Mouse (Mus musculus) embryo, embryonic 11 days (tissue): ENCODE results near the gene Tigd4.

ENCODE experiments used
- DNase-seq: peaks from one replicate; pipeline ENCODE4 v3.0.0-alpha.2; 2015

Tigd4 gene

GRCm38 (mm10) chr3:84615050-84615855 is 21.9 kb downstream of the Tigd4 start:
- peak; percentile 68 for DNase-seq

- DNase-seq, result no peak
These were observed 22.5 kb downstream of the Tigd4 start for GRCm38 (mm10) chr3:84615856-84616225.

GRCm38 (mm10) chr3:84618627-84619026 is 25.3 kb downstream of the Tigd4 start:
- no peak for DNase-seq

- no peak for DNase-seq
These were observed 25.7 kb downstream of the Tigd4 start for GRCm38 (mm10) chr3:84619056-84619455.

GRCm38 (mm10) chr3:84619725-84620124 is 26.4 kb downstream of the Tigd4 start:
- DNase-seq, result no peak

- DNase-seq, result no peak
These were observed 28.7 kb downstream of the Tigd4 start for GRCm38 (mm10) chr3:84622026-84622425.

GRCm38 (mm10) chr3:84631586-84631985 is 38.2 kb downstream of the Tigd4 start:
- no peak for DNase-seq

- no peak for DNase-seq
These were observed 43.7 kb downstream of the Tigd4 start for GRCm38 (mm10) chr3:84637095-84637494.

GRCm38 (mm10) chr3:84637890-84638578 is 44.7 kb downstream of the Tigd4 start:
- no peak for DNase-seq

- DNase-seq, result no peak
These were observed 45.5 kb downstream of the Tigd4 start for GRCm38 (mm10) chr3:84638858-84639257.

GRCm38 (mm10) chr3:84639767-84640500 is 46.6 kb downstream of the Tigd4 start:
- no peak for DNase-seq

- DNase-seq, result no peak
These were observed 47.2 kb downstream of the Tigd4 start for GRCm38 (mm10) chr3:84640536-84640935.

GRCm38 (mm10) chr3:84641391-84641790 is 48.0 kb downstream of the Tigd4 start:
- DNase-seq, result no peak

- DNase-seq, result no peak
These were observed 49.6 kb downstream of the Tigd4 start for GRCm38 (mm10) chr3:84642942-84643341.

GRCm38 (mm10) chr3:84645156-84646006 is 52.0 kb downstream of the Tigd4 start:
- no peak for DNase-seq

GRCm38 (mm10) chr3:84646007-84646290 is 52.6 kb downstream of the Tigd4 start:
- no peak for DNase-seq

- DNase-seq, result no peak
These were observed 53.0 kb downstream of the Tigd4 start for GRCm38 (mm10) chr3:84646331-84646845.
